Mouse (Mus musculus): ENCODE results near the gene Pin4.

GRCm38 (mm10) chrX:102119042-102119864 is at the start of gene Pin4:
- TF ChIP-seq CTCF (IDR thresholded peaks at IDR 0.05; ENCODE audit: low read depth, low read length): no peak
- TF ChIP-seq GATA1 (IDR thresholded peaks at IDR 0.05; ENCODE audit: borderline replicate concordance, low read length): no peak

All from G1E (cell line).